Mouse (Mus musculus) heart, embryonic 14.5 days (tissue): Measurements from ENCODE around the gene Sorcs3. TPM values are rescaled to one million over a fixed set of nuclear protein-coding genes. Genes with fewer than 3 reads are reported as not detected.

ENCODE experiments used
- ATAC-seq: fragments of 200-750 bp; cut with Nextera tagmentation; 2 replicates; pipeline ENCODE4 v1.8.0; 2017; ENCODE audit warnings: low read depth, moderate TSS enrichment; ENCODE audit not compliant: insufficient number of reproducible peaks, insufficient read depth, low FRiP score
- H3K27ac ChIP-seq, 2 experiments: fragments of 200-500 bp in 1 of 2; fragments of 300-500 bp in 1 of 2; sonication (generic) in 1 of 2; replicated peaks in 1 of 2; 2 replicates each; pipeline ENCODE4 v1.5.1; 2012 to 2014; ENCODE audit warnings: low read depth in 2 of 2, low read length in 2 of 2, control low read depth in 1 of 2, mild to moderate bottlenecking in 1 of 2, mixed read lengths in 1 of 2; ENCODE audit not compliant: control insufficient read depth in 1 of 2, insufficient read depth in 1 of 2
- H3K27me3 ChIP-seq: fragments of 300-500 bp; sonication (generic); 2 replicates; pipeline ENCODE4 v1.6.1; 2014; ENCODE audit warnings: mild to moderate bottlenecking, low read length, control low read depth; ENCODE audit not compliant: control insufficient read depth, insufficient read depth
- H3K36me3 ChIP-seq: fragments of 300-500 bp; sonication (generic); 2 replicates; pipeline ENCODE4 v1.6.1; 2014; ENCODE audit warnings: mild to moderate bottlenecking, control low read depth, low read length, mixed read lengths; ENCODE audit not compliant: control insufficient read depth, insufficient read depth
- H3K4me1 ChIP-seq, 2 experiments: fragments of 200-500 bp in 1 of 2; fragments of 300-500 bp in 1 of 2; sonication (generic) in 1 of 2; 2 replicates each; pipeline ENCODE4 v1.6.1; 2012 to 2014; ENCODE audit warnings: low read length in 2 of 2, control low read depth in 1 of 2, mixed read lengths in 1 of 2; ENCODE audit not compliant: control insufficient read depth in 2 of 2, insufficient read depth in 2 of 2
- H3K4me2 ChIP-seq: fragments of 300-500 bp; sonication (generic); 2 replicates; pipeline ENCODE4 v1.6.1; 2014; ENCODE audit warnings: mild to moderate bottlenecking, low read length
- H3K4me3 ChIP-seq, 2 experiments: fragments of 200-500 bp in 1 of 2; fragments of 300-500 bp in 1 of 2; sonication (generic) in 1 of 2; 2 replicates each; pipeline ENCODE4 v1.5.1; 2012 to 2014; ENCODE audit warnings: low read length in 2 of 2, mild to moderate bottlenecking in 2 of 2, control low read depth in 1 of 2, low read depth in 1 of 2, moderate library complexity in 1 of 2; ENCODE audit not compliant: control insufficient read depth in 1 of 2, insufficient read depth in 1 of 2
- H3K9ac ChIP-seq: fragments of 300-500 bp; sonication (generic); 2 replicates; pipeline ENCODE4 v1.6.1; 2014; ENCODE audit warnings: mild to moderate bottlenecking, low read length
- H3K9me3 ChIP-seq: fragments of 300-500 bp; sonication (generic); 2 replicates; pipeline ENCODE4 v1.6.1; 2016; ENCODE audit warnings: low read length, control low read depth; ENCODE audit not compliant: control insufficient read depth
- WGBS: fragments of 180-500 bp; shearing (Covaris S2); extraction: QIAGEN DNeasy Blood & Tissue Kit; methylation state at CpG from one replicate; pipeline ENCODE4 v1.1.7; 2014; 5-methylcytosine and 5-hydroxymethylcytosine counted together
- polyA plus RNA-seq: library from polyadenylated mRNA; unstranded; fragments of >200 nt; fragmentation: Nextera tagmentation; extraction: Ambion mirVana; gene quantifications from 2 replicates; pipeline ENCODE4 v1.2.1, GENCODE M21; 2014

Gene Sorcs3
- polyA plus RNA-seq, 1 experiment from 2014 or later = 0.39 TPM

- no peak for ATAC-seq
- Histone ChIP-seq H3K4me3 (no peak overlapping the region), H3K4me1 (no peaks in the 10 kb centered on the region), H3K27me3 (no peaks in the 10 kb centered on the region), H3K36me3 (no peaks in the 10 kb centered on the region), H3K9me3 (no peaks in the 10 kb centered on the region), H3K9ac (no peak overlapping the region), H3K4me2 (no peak overlapping the region), H3K27ac (no peak overlapping the region)
- 58% methylated on average over 6 of the region's 6 CpGs for WGBS
Observed at GRCm38 (mm10) chr19:48804546-48804945, 598.7 kb downstream of the Sorcs3 start.

GRCm38 (mm10) chr19:48811541-48811940 lies 605.7 kb downstream of the Sorcs3 start:
- Histone ChIP-seq H3K27me3 (no peaks in the 10 kb centered on the region), H3K4me2 (no peak overlapping the region), H3K9ac (no peak overlapping the region), H3K4me3 (no peak overlapping the region), H3K9me3 (no peaks in the 10 kb centered on the region), H3K36me3 (no peaks in the 10 kb centered on the region), H3K27ac (no peak overlapping the region), H3K4me1 (no peaks in the 10 kb centered on the region)
- WGBS = 65% methylated on average over 3 of the region's 3 CpGs
- no peak for ATAC-seq

GRCm38 (mm10) chr19:48813823-48814222 lies 608.0 kb downstream of the Sorcs3 start:
- H3K4me2 ChIP-seq = no peak overlapping the region
- H3K4me3 ChIP-seq = no peak overlapping the region
- no peaks in the 10 kb centered on the region for H3K4me1 ChIP-seq
- ATAC-seq = no peak
- no peaks in the 10 kb centered on the region for H3K9me3 ChIP-seq
- H3K27ac ChIP-seq = no peak overlapping the region
- 77% methylated on average over 4 of the region's 4 CpGs for WGBS
- H3K9ac ChIP-seq = no peak overlapping the region
- H3K36me3 ChIP-seq = no peaks in the 10 kb centered on the region
- H3K27me3 ChIP-seq = no peaks in the 10 kb centered on the region

GRCm38 (mm10) chr19:48815064-48815463 lies 609.2 kb downstream of the Sorcs3 start:
- H3K4me3 ChIP-seq = no peak overlapping the region
- no peaks in the 10 kb centered on the region for H3K4me1 ChIP-seq
- H3K27me3 ChIP-seq = no peaks in the 10 kb centered on the region
- no peak for ATAC-seq
- no peak overlapping the region for H3K27ac ChIP-seq
- H3K4me2 ChIP-seq = no peak overlapping the region
- H3K9ac ChIP-seq = no peak overlapping the region
- WGBS = 91% methylated on average over 3 of the region's 3 CpGs
- H3K9me3 ChIP-seq = no peaks in the 10 kb centered on the region
- no peaks in the 10 kb centered on the region for H3K36me3 ChIP-seq

DNA sequence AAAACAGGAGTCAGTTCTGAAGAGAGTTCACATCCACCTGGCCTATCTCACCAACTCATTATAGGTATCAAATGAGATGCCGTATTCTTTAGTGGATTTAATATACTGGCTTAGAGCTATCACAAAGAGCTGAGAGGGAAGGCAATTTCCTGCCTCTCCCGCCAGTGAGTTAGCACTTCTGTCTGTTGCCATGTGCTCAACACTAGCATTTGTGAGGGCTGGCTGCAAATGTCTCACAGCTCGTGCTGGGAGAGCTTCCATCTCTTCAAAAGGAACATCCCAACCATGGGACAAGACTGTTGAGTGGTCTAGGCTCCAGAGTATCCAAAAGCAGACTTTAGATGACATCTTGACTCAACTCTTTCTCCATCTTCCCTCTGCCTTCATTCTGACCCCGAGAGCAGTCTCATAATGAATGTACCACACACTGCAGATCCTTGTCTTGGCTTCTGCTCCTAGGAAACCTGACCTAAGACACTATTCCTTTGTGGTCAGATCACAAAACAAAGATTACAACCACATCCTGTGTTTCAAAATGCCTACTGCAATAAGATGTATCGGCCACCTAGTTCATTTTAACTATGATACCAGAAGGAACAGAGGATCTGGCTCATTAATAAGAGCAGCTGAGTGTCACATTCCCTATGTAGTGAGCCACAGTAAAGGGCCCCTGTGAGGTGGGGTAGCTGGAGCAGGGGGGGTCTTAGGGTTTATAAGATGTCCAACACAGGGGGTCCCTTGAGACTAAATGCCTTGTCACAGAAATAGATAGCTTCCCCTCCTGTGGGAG lies 614.9 kb downstream of the Sorcs3 start:
- no peak for ATAC-seq
- Histone ChIP-seq H3K27me3 (no peaks in the 10 kb centered on the region), H3K27ac (no peak overlapping the region), H3K4me1 (no peaks in the 10 kb centered on the region), H3K4me2 (no peak overlapping the region), H3K36me3 (no peaks in the 10 kb centered on the region), H3K4me3 (no peak overlapping the region), H3K9me3 (no peaks in the 10 kb centered on the region), H3K9ac (no peak overlapping the region)
- WGBS = 64% methylated on average over 5 of the region's 5 CpGs

GRCm38 (mm10) chr19:48821283-48821715 lies 615.5 kb downstream of the Sorcs3 start:
- no peaks in the 10 kb centered on the region for H3K27me3 ChIP-seq
- H3K9ac ChIP-seq = no peak overlapping the region
- H3K36me3 ChIP-seq = no peaks in the 10 kb centered on the region
- H3K4me1 ChIP-seq = no peaks in the 10 kb centered on the region
- H3K4me3 ChIP-seq = no peak overlapping the region
- H3K4me2 ChIP-seq = no peak overlapping the region
- H3K27ac ChIP-seq = no peak overlapping the region
- no peak for ATAC-seq
- no peaks in the 10 kb centered on the region for H3K9me3 ChIP-seq
- WGBS = 79% methylated on average over 3 of the region's 3 CpGs

DNA sequence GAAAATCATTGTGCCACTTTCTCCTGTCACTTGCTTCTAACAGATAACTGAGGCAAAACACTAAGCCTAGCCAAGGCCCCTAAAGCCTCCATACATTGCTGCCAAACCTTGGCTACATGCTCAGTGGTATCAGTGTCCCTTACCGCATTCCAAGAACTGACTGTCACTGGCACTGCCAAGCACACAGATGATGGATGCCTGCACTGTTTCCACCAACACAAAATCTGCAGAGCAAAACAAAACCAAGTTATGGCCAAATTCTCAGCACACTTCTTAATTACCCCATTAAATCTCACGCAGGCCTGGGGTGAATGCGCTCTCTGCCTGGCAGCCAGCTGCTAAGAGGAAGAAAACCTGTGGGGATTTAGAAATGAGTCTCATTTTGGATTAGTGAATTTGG lies 628.5 kb downstream of the Sorcs3 start:
- Histone ChIP-seq H3K27ac (no peak overlapping the region), H3K36me3 (no peaks in the 10 kb centered on the region), H3K4me3 (no peak overlapping the region), H3K9me3 (no peaks in the 10 kb centered on the region), H3K27me3 (no peaks in the 10 kb centered on the region), H3K4me2 (no peak overlapping the region), H3K9ac (no peak overlapping the region), H3K4me1 (no peaks in the 10 kb centered on the region)
- 85% methylated on average over 3 of the region's 3 CpGs for WGBS
- no peak for ATAC-seq

GRCm38 (mm10) chr19:48839418-48839817 lies 633.6 kb downstream of the Sorcs3 start:
- Histone ChIP-seq H3K9me3 (no peaks in the 10 kb centered on the region), H3K9ac (no peak overlapping the region), H3K4me1 (no peaks in the 10 kb centered on the region), H3K27ac (no peak overlapping the region), H3K36me3 (no peaks in the 10 kb centered on the region), H3K4me3 (no peak overlapping the region), H3K4me2 (no peak overlapping the region), H3K27me3 (no peaks in the 10 kb centered on the region)
- no peak for ATAC-seq
- 68% methylated on average over 4 of the region's 4 CpGs for WGBS
